Mouse (Mus musculus) liver, embryonic 16.5 days (tissue): ENCODE data around the gene Unc5cl. TPM values are rescaled to one million over a fixed set of nuclear protein-coding genes. Genes with fewer than 3 reads are reported as not detected.

Experiments used
- ATAC-seq: fragments of 200-750 bp; cut with Nextera tagmentation; 2 replicates; pipeline ENCODE4 v1.8.0; 2017; ENCODE audit warnings: low read depth, mild to moderate bottlenecking, moderate number of reproducible peaks, moderate library complexity
- H3K27ac ChIP-seq: fragments of 300-500 bp; sonication (generic); 2 replicates; pipeline ENCODE4 v1.5.1; 2014; ENCODE audit warnings: mild to moderate bottlenecking, low read length
- H3K27me3 ChIP-seq: fragments of 300-500 bp; sonication (generic); 2 replicates; pipeline ENCODE4 v1.6.1; 2014; ENCODE audit warnings: low read depth, low read length, mixed read lengths; ENCODE audit not compliant: control insufficient read depth, insufficient read depth
- H3K36me3 ChIP-seq: fragments of 300-500 bp; sonication (generic); 2 replicates; pipeline ENCODE4 v1.6.1; 2014; ENCODE audit warnings: mild to moderate bottlenecking; ENCODE audit not compliant: control insufficient read depth, insufficient read depth
- H3K4me1 ChIP-seq: fragments of 300-500 bp; sonication (generic); 2 replicates; pipeline ENCODE4 v1.6.1; 2014; ENCODE audit warnings: low read depth, low read length, mixed read lengths; ENCODE audit not compliant: control insufficient read depth
- H3K4me2 ChIP-seq: fragments of 300-500 bp; sonication (generic); 2 replicates; pipeline ENCODE4 v1.6.1; 2014; ENCODE audit warnings: low read depth, low read length, mixed read lengths
- H3K4me3 ChIP-seq: fragments of 300-500 bp; sonication (generic); 2 replicates; pipeline ENCODE4 v1.5.1; 2014; ENCODE audit warnings: low read depth, mild to moderate bottlenecking, low read length
- H3K9ac ChIP-seq: fragments of 300-500 bp; sonication (generic); 2 replicates; pipeline ENCODE4 v1.6.1; 2014; ENCODE audit warnings: low read depth, low read length
- H3K9me3 ChIP-seq: fragments of 300-500 bp; sonication (generic); replicated peaks from 2 replicates; pipeline ENCODE4 v1.6.1; 2016; ENCODE audit warnings: low read length; ENCODE audit not compliant: control insufficient read depth
- WGBS: fragments of 180-500 bp; shearing (Covaris S2); extraction: QIAGEN DNeasy Blood & Tissue Kit; methylation state at CpG from one replicate; pipeline ENCODE4 v1.1.7; 2014; ENCODE audit not compliant: insufficient replicate concordance; 5-methylcytosine and 5-hydroxymethylcytosine counted together
- polyA plus RNA-seq: library from polyadenylated mRNA; unstranded; fragments of >200 nt; fragmentation: Nextera tagmentation; extraction: Ambion mirVana; gene quantifications from 2 replicates; pipeline ENCODE4 v1.2.1, GENCODE M21; 2015

The Unc5cl gene
- polyA plus RNA-seq, 1 experiment from 2014 or later, result 4.2 TPM

GRCm38 (mm10) chr17:48475444-48475843 lies 20.7 kb downstream of the Unc5cl start:
- 65% methylated on average over 8 of the region's 8 CpGs for WGBS

GRCm38 (mm10) chr17:48479952-48480351 lies 25.3 kb downstream of the Unc5cl start:
- peaks cover 3% of the 10 kb centered on the region; the same call in 1 of the 2 replicates for H3K4me1 ChIP-seq
- no peak overlapping the region for H3K27ac ChIP-seq
- H3K9ac ChIP-seq, result no peak overlapping the region
- no peaks in the 10 kb centered on the region for H3K9me3 ChIP-seq
- H3K4me2 ChIP-seq, result no peak overlapping the region
- no peak for ATAC-seq
- no peaks in the 10 kb centered on the region for H3K27me3 ChIP-seq
- H3K4me3 ChIP-seq, result no peak overlapping the region
- WGBS, result 75% methylated on average over 10 of the region's 10 CpGs
- no peaks in the 10 kb centered on the region for H3K36me3 ChIP-seq

More at GRCm38 (mm10) chr17:48475444-48475843, 20.7 kb downstream of the Unc5cl start:
- Histone ChIP-seq H3K4me2 (no peak overlapping the region), H3K9me3 (no peaks in the 10 kb centered on the region), H3K4me1 (no peaks in the 10 kb centered on the region), H3K36me3 (no peaks in the 10 kb centered on the region), H3K9ac (no peak overlapping the region), H3K4me3 (no peak overlapping the region), H3K27me3 (no peaks in the 10 kb centered on the region), H3K27ac (no peak overlapping the region)
- no peak for ATAC-seq

GRCm38 (mm10) chr17:48483764-48484163 lies 29.1 kb downstream of the Unc5cl start:
- no peaks in the 10 kb centered on the region for H3K27me3 ChIP-seq
- H3K36me3 ChIP-seq, result no peaks in the 10 kb centered on the region
- H3K4me2 ChIP-seq, result no peak overlapping the region
- no peaks in the 10 kb centered on the region for H3K9me3 ChIP-seq
- peaks cover 3% of the 10 kb centered on the region; the same call in 1 of the 2 replicates for H3K4me1 ChIP-seq
- ATAC-seq, result peak; percentile 43; the same call in 1 of the 2 replicates
- peak overlapping the region; percentile 13; the same call in 1 of the 2 replicates for H3K27ac ChIP-seq
- no peak overlapping the region for H3K4me3 ChIP-seq
- no peak overlapping the region for H3K9ac ChIP-seq
- 33% methylated on average over 5 of the region's 5 CpGs for WGBS

- H3K4me3 ChIP-seq, result no peak overlapping the region
- H3K36me3 ChIP-seq, result no peaks in the 10 kb centered on the region
- H3K4me2 ChIP-seq, result no peak overlapping the region
- peak overlapping the region; percentile 13; the same call in 1 of the 2 replicates for H3K27ac ChIP-seq
- no peaks in the 10 kb centered on the region for H3K27me3 ChIP-seq
- WGBS, result 61% methylated on average over 5 of the region's 5 CpGs
- no peak overlapping the region for H3K9ac ChIP-seq
- no peak for ATAC-seq
- no peaks in the 10 kb centered on the region for H3K9me3 ChIP-seq
- H3K4me1 ChIP-seq, result peaks cover 3% of the 10 kb centered on the region; the same call in 1 of the 2 replicates
Observed at GRCm38 (mm10) chr17:48484191-48484590, 29.5 kb downstream of the Unc5cl start.

- H3K4me3 ChIP-seq, result no peak overlapping the region
- no peaks in the 10 kb centered on the region for H3K4me1 ChIP-seq
- H3K36me3 ChIP-seq, result no peaks in the 10 kb centered on the region
- H3K27ac ChIP-seq, result no peak overlapping the region
- ATAC-seq, result no peak
- H3K4me2 ChIP-seq, result no peak overlapping the region
- no peak overlapping the region for H3K9ac ChIP-seq
- H3K27me3 ChIP-seq, result no peaks in the 10 kb centered on the region
- H3K9me3 ChIP-seq, result no peaks in the 10 kb centered on the region
- WGBS, result 83% methylated on average over 3 of the region's 3 CpGs
Observed at GRCm38 (mm10) chr17:48489466-48489865, 34.8 kb downstream of the Unc5cl start.

GRCm38 (mm10) chr17:48492621-48493020 lies 37.9 kb downstream of the Unc5cl start:
- ATAC-seq, result no peak
- Histone ChIP-seq H3K27ac (no peak overlapping the region), H3K9me3 (no peaks in the 10 kb centered on the region), H3K27me3 (no peaks in the 10 kb centered on the region), H3K4me2 (no peak overlapping the region), H3K9ac (no peak overlapping the region), H3K4me3 (no peak overlapping the region), H3K4me1 (no peaks in the 10 kb centered on the region), H3K36me3 (no peaks in the 10 kb centered on the region)
- 67% methylated on average over 8 of the region's 8 CpGs for WGBS

- Histone ChIP-seq H3K4me3 (no peak overlapping the region), H3K4me2 (no peak overlapping the region), H3K9me3 (no peaks in the 10 kb centered on the region), H3K4me1 (no peaks in the 10 kb centered on the region), H3K27me3 (no peaks in the 10 kb centered on the region), H3K27ac (no peak overlapping the region), H3K36me3 (no peaks in the 10 kb centered on the region), H3K9ac (no peak overlapping the region)
- WGBS, result 41% methylated on average over 7 of the region's 7 CpGs
- no peak for ATAC-seq
Observed at GRCm38 (mm10) chr17:48493582-48493981, 38.9 kb downstream of the Unc5cl start.

- no peak overlapping the region for H3K4me2 ChIP-seq
- H3K36me3 ChIP-seq, result no peaks in the 10 kb centered on the region
- H3K27me3 ChIP-seq, result no peaks in the 10 kb centered on the region
- no peaks in the 10 kb centered on the region for H3K9me3 ChIP-seq
- H3K27ac ChIP-seq, result no peak overlapping the region
- H3K4me3 ChIP-seq, result no peak overlapping the region
- no peak overlapping the region for H3K9ac ChIP-seq
- no peak for ATAC-seq
- H3K4me1 ChIP-seq, result no peaks in the 10 kb centered on the region
- WGBS, result 63% methylated on average over 8 of the region's 8 CpGs
Observed at GRCm38 (mm10) chr17:48493986-48494385, 39.3 kb downstream of the Unc5cl start.

- Histone ChIP-seq H3K27ac (no peak overlapping the region), H3K36me3 (no peaks in the 10 kb centered on the region), H3K4me1 (no peaks in the 10 kb centered on the region), H3K9me3 (no peaks in the 10 kb centered on the region), H3K4me3 (no peak overlapping the region), H3K9ac (no peak overlapping the region), H3K4me2 (no peak overlapping the region), H3K27me3 (no peaks in the 10 kb centered on the region)
- no peak for ATAC-seq
- 45% methylated on average over 3 of the region's 3 CpGs for WGBS
Observed at GRCm38 (mm10) chr17:48497986-48498385, 43.3 kb downstream of the Unc5cl start.
